Mouse (Mus musculus) adrenal gland, postnatal 10 days (tissue): ENCODE results near the gene Rdh5. TPM values are rescaled to one million over a fixed set of nuclear protein-coding genes. Genes with fewer than 3 reads are reported as not detected.

Experiments
- total RNA-seq, 2 experiments: library from RNA; stranded (reverse); gene quantifications; 2 replicates each; pipeline ENCODE4 v1.2.3; 2021

Gene Rdh5
- total RNA-seq, 2 experiments from 2014 or later: 16.4 to 22.8 TPM

Other genes starting within 250 kb of the Rdh5 start
- gene Suox, start 248.8 kb downstream of the Rdh5 start, total RNA-seq: 10 to 100 TPM; 19.8 to 24.2 TPM
- 10 to 100 TPM; 91.4 to 96.1 TPM for gene Rab5b, start 226.6 kb downstream of the Rdh5 start, total RNA-seq
- gene Pmel, start 218.7 kb downstream of the Rdh5 start, total RNA-seq: 1 to 10 TPM; 2.1 to 2.7 TPM
- 10 to 100 TPM; 33.2 to 38.6 TPM for gene Cdk2, start 217.9 kb downstream of the Rdh5 start, total RNA-seq
- gene Dgka, start 178.0 kb downstream of the Rdh5 start, total RNA-seq: 10 to 100 TPM; 16.2 to 17.2 TPM
- 10 to 100 TPM; 24.3 to 26.3 TPM for gene Pym1, start 175.0 kb downstream of the Rdh5 start, total RNA-seq
- gene Mmp19, start 132.0 kb downstream of the Rdh5 start, total RNA-seq: 10 to 100 TPM; 22.1 to 23.9 TPM
- 10 to 100 TPM; 57.7 to 64.9 TPM for gene Dnajc14, start 118.8 kb downstream of the Rdh5 start, total RNA-seq
- gene Tmem198b, start 118.5 kb downstream of the Rdh5 start, total RNA-seq: 10 to 100 TPM; 11.0 to 14.1 TPM
- 10 to 100 TPM; 52.0 to 55.0 TPM for gene Sarnp, start 105.6 kb downstream of the Rdh5 start, total RNA-seq
- gene Ormdl2, start 101.2 kb downstream of the Rdh5 start, total RNA-seq: 10 to 100 TPM; 28.3 to 30.2 TPM
- gene Gdf11, start 31.2 kb downstream of the Rdh5 start, total RNA-seq: 1 to 10 TPM; 3.0 to 4.5 TPM
- gene Cd63, start 21.9 kb downstream of the Rdh5 start, total RNA-seq: 100 to 1,000 TPM; 243 to 263 TPM
- 100 to 1,000 TPM; 216 to 240 TPM for gene Bloc1s1, start 1.1 kb upstream of the Rdh5 start, total RNA-seq
- gene Itga7, start 10.9 kb upstream of the Rdh5 start, total RNA-seq: 10 to 100 TPM; 24.4 to 36.7 TPM
- 10 to 100 TPM; 17.2 to 32.9 TPM for gene Mettl7b, start 38.1 kb upstream of the Rdh5 start, total RNA-seq
- not detected for gene Olfr9, start 66.5 kb upstream of the Rdh5 start, total RNA-seq
- not detected for gene Olfr763, start 87.9 kb upstream of the Rdh5 start, total RNA-seq
- gene Olfr764-ps1, start 117.0 kb upstream of the Rdh5 start, total RNA-seq: not detected
- not detected for gene Olfr765, start 127.1 kb upstream of the Rdh5 start, total RNA-seq
- gene Olfr766-ps1, start 146.1 kb upstream of the Rdh5 start, total RNA-seq: not detected
- gene Olfr767, start 160.0 kb upstream of the Rdh5 start, total RNA-seq: not detected
- not detected for gene Olfr768, start 176.5 kb upstream of the Rdh5 start, total RNA-seq
- not detected for gene Olfr769, start 195.0 kb upstream of the Rdh5 start, total RNA-seq
- not detected for gene Olfr770, start 216.1 kb upstream of the Rdh5 start, total RNA-seq
- gene Olfr771, start 241.9 kb upstream of the Rdh5 start, total RNA-seq: not detected